Mouse (Mus musculus) midbrain, embryonic 12.5 days (tissue): ENCODE data around the gene 2610528A11Rik. TPM values are rescaled to one million over a fixed set of nuclear protein-coding genes. Genes with fewer than 3 reads are reported as not detected.
"Not testable (repeated sequence)": the region's sequence is repeated elsewhere in the genome, so short reads cannot be mapped to it uniquely, and the experiment has no call there.

Source experiments
- ATAC-seq: fragments of 200-750 bp; cut with Nextera tagmentation; 2 replicates; pipeline ENCODE4 v1.8.0; 2017; ENCODE audit warnings: low read depth, moderate TSS enrichment, moderate library complexity; ENCODE audit not compliant: low FRiP score
- H3K27ac ChIP-seq: fragments of 300-500 bp; sonication (generic); replicated peaks from 2 replicates; pipeline ENCODE4 v1.5.1; 2016; ENCODE audit warnings: mild to moderate bottlenecking
- H3K27me3 ChIP-seq: fragments of 300-500 bp; sonication (generic); 2 replicates; pipeline ENCODE4 v1.6.1; 2016; ENCODE audit warnings: mild to moderate bottlenecking
- H3K36me3 ChIP-seq: fragments of 300-500 bp; sonication (generic); 2 replicates; pipeline ENCODE4 v1.6.1; 2016
- H3K4me1 ChIP-seq: fragments of 300-500 bp; sonication (generic); 2 replicates; pipeline ENCODE4 v1.6.1; 2016
- H3K4me2 ChIP-seq: fragments of 300-500 bp; sonication (generic); replicated peaks from 2 replicates; pipeline ENCODE4 v1.6.1; 2016; ENCODE audit warnings: mild to moderate bottlenecking, moderate library complexity
- H3K4me3 ChIP-seq: fragments of 300-500 bp; sonication (generic); 2 replicates; pipeline ENCODE4 v1.5.1; 2016; ENCODE audit warnings: mild to moderate bottlenecking
- H3K9ac ChIP-seq: fragments of 300-500 bp; sonication (generic); replicated peaks from 2 replicates; pipeline ENCODE4 v1.6.1; 2016; ENCODE audit warnings: mild to moderate bottlenecking, moderate library complexity
- H3K9me3 ChIP-seq: fragments of 300-500 bp; sonication (generic); 2 replicates; pipeline ENCODE4 v1.6.1; 2016; ENCODE audit warnings: mild to moderate bottlenecking
- WGBS: fragments of 180-500 bp; shearing (Covaris S2); methylation state at CpG from one replicate; pipeline ENCODE4 v1.1.7; 2016; 5-methylcytosine and 5-hydroxymethylcytosine counted together
- polyA plus RNA-seq: library from polyadenylated mRNA; unstranded; fragments of >200 nt; fragmentation: Nextera tagmentation; extraction: Ambion mirVana; gene quantifications from 2 replicates; pipeline ENCODE4 v1.2.1, GENCODE M21; 2016

2610528A11Rik gene
- polyA plus RNA-seq: not detected in 2 replicates

- 72% methylated on average over 3 of the region's 3 CpGs for WGBS
- Histone ChIP-seq H3K36me3 (no peaks in the 10 kb centered on the region), H3K9me3 (no peaks in the 10 kb centered on the region), H3K4me2 (no peak within 1 kb of the TSS), H3K4me1 (no peaks in the 10 kb centered on the region), H3K27ac (no peak within 1 kb of the TSS), H3K4me3 (no peak within 1 kb of the TSS), H3K9ac (no peak within 1 kb of the TSS), H3K27me3 (no peaks in the 10 kb centered on the region)
- no peak for ATAC-seq
These were observed at the start of gene 2610528A11Rik for GRCm38 (mm10) chr14:37113922-37114321. Gene 2610528A11Rik, minus strand, starts transcription at chr14:37114022.

GRCm38 (mm10) chr14:37163277-37163956 lies 49.6 kb upstream of the 2610528A11Rik start:
- ATAC-seq: no peak
- H3K4me2 ChIP-seq: no peak overlapping the region
- H3K9ac ChIP-seq: no peak overlapping the region
- H3K27me3 ChIP-seq: no peaks in the 10 kb centered on the region
- no peak overlapping the region for H3K27ac ChIP-seq
- no peaks in the 10 kb centered on the region for H3K36me3 ChIP-seq
- no peaks in the 10 kb centered on the region for H3K4me1 ChIP-seq
- H3K9me3 ChIP-seq: no peaks in the 10 kb centered on the region
- H3K4me3 ChIP-seq: no peak overlapping the region
- WGBS: 78% methylated on average over 4 of the region's 4 CpGs

GRCm38 (mm10) chr14:37154391-37154790 lies 40.6 kb upstream of the 2610528A11Rik start:
- Histone ChIP-seq H3K9me3 (0 out of 2 replicates have a peak, but pooled peaks cover 9% of the 10 kb centered on the region), H3K9ac (no peak overlapping the region), H3K27me3 (no peaks in the 10 kb centered on the region), H3K27ac (no peak overlapping the region), H3K4me3 (no peak overlapping the region), H3K4me1 (no peaks in the 10 kb centered on the region), H3K36me3 (no peaks in the 10 kb centered on the region), H3K4me2 (no peak overlapping the region)
- 100% methylated on average over 1 of the region's 1 CpGs for WGBS
- no peak for ATAC-seq

- H3K9me3 ChIP-seq: no peaks in the 10 kb centered on the region
- no peak overlapping the region for H3K9ac ChIP-seq
- no peaks in the 10 kb centered on the region for H3K36me3 ChIP-seq
- H3K27me3 ChIP-seq: no peaks in the 10 kb centered on the region
- no peak overlapping the region for H3K4me2 ChIP-seq
- 50% methylated on average over 8 of the region's 8 CpGs for WGBS
- no peak overlapping the region for H3K4me3 ChIP-seq
- no peak overlapping the region for H3K27ac ChIP-seq
- no peak for ATAC-seq
- peaks cover 2% of the 10 kb centered on the region for H3K4me1 ChIP-seq
These were observed 25.4 kb upstream of the 2610528A11Rik start for GRCm38 (mm10) chr14:37139051-37139710.

- H3K27ac ChIP-seq, H3K9me3 ChIP-seq, H3K9ac ChIP-seq, H3K4me3 ChIP-seq, H3K4me1 ChIP-seq, H3K27me3 ChIP-seq, ATAC-seq, H3K4me2 ChIP-seq, H3K36me3 ChIP-seq: not testable (repeated sequence)
- WGBS: 88% methylated on average over 3 of the region's 3 CpGs
These were observed 23.8 kb upstream of the 2610528A11Rik start for GRCm38 (mm10) chr14:37137596-37137995.

GRCm38 (mm10) chr14:37136110-37136509 lies 22.3 kb upstream of the 2610528A11Rik start:
- no peak for ATAC-seq
- WGBS: 88% methylated on average over 4 of the region's 4 CpGs
- H3K9ac ChIP-seq: no peak overlapping the region

GRCm38 (mm10) chr14:37135671-37136070 lies 21.8 kb upstream of the 2610528A11Rik start:
- H3K4me1 ChIP-seq: peaks cover 7% of the 10 kb centered on the region
- no peaks in the 10 kb centered on the region for H3K27me3 ChIP-seq
- 1% methylated on average over 10 of the region's 10 CpGs for WGBS
- H3K9me3 ChIP-seq: no peaks in the 10 kb centered on the region
- H3K27ac ChIP-seq: peak overlapping the region; percentile 5; the same call in 1 of the 2 replicates
- ATAC-seq: peak; percentile 58
- H3K4me3 ChIP-seq: peak overlapping the region; percentile 79
- peak overlapping the region; percentile 38 for H3K9ac ChIP-seq
- peaks cover 18% of the 10 kb centered on the region for H3K36me3 ChIP-seq
- peak overlapping the region; percentile 63 for H3K4me2 ChIP-seq

More at GRCm38 (mm10) chr14:37136110-37136509, 22.3 kb upstream of the 2610528A11Rik start:
- Histone ChIP-seq H3K9me3 (no peaks in the 10 kb centered on the region), H3K36me3 (peaks cover 15% of the 10 kb centered on the region), H3K4me2 (no peak overlapping the region), H3K27ac (no peak overlapping the region), H3K27me3 (no peaks in the 10 kb centered on the region), H3K4me1 (peaks cover 7% of the 10 kb centered on the region), H3K4me3 (no peak overlapping the region)

- peak within 1 kb of the TSS; percentile 84 for H3K9ac ChIP-seq
- H3K27me3 ChIP-seq: no peaks in the 10 kb centered on the region
- H3K4me2 ChIP-seq: peak within 1 kb of the TSS; percentile 73
- H3K4me1 ChIP-seq: peaks cover 7% of the 10 kb centered on the region
- peaks cover 23% of the 10 kb centered on the region for H3K36me3 ChIP-seq
- under 1% methylated on average over 38 of the region's 38 CpGs for WGBS
- peak within 1 kb of the TSS; percentile 63 for H3K27ac ChIP-seq
- H3K4me3 ChIP-seq: peak within 1 kb of the TSS; percentile 79
- no peaks in the 10 kb centered on the region for H3K9me3 ChIP-seq
- ATAC-seq: peak; percentile 99
These were observed 21.3 kb upstream of the 2610528A11Rik start, which contains the start of gene Ghitm for GRCm38 (mm10) chr14:37135127-37135593. Gene Ghitm, minus strand, starts transcription at chr14:37135272.

- Histone ChIP-seq H3K27ac (peak overlapping the region; percentile 63), H3K4me2 (peak overlapping the region; percentile 73), H3K4me1 (peaks cover 7% of the 10 kb centered on the region), H3K4me3 (peak overlapping the region; percentile 79), H3K36me3 (peaks cover 28% of the 10 kb centered on the region), H3K9ac (peak overlapping the region; percentile 84), H3K9me3 (no peaks in the 10 kb centered on the region), H3K27me3 (no peaks in the 10 kb centered on the region)
- WGBS: 2% methylated on average over 40 of the region's 40 CpGs
- no peak for ATAC-seq
These were observed 20.7 kb upstream of the 2610528A11Rik start for GRCm38 (mm10) chr14:37134304-37135126.

GRCm38 (mm10) chr14:37127652-37128051 lies 13.8 kb upstream of the 2610528A11Rik start:
- WGBS: 52% methylated on average over 4 of the region's 4 CpGs
- Histone ChIP-seq H3K4me3 (no peak overlapping the region), H3K9ac (no peak overlapping the region), H3K36me3 (peaks cover 83% of the 10 kb centered on the region), H3K9me3 (no peaks in the 10 kb centered on the region), H3K27ac (no peak overlapping the region), H3K27me3 (no peaks in the 10 kb centered on the region), H3K4me2 (no peak overlapping the region), H3K4me1 (no peaks in the 10 kb centered on the region)
- ATAC-seq: no peak

- Histone ChIP-seq H3K4me2 (no peak overlapping the region), H3K9me3 (no peaks in the 10 kb centered on the region), H3K27me3 (no peaks in the 10 kb centered on the region), H3K36me3 (peaks cover 27% of the 10 kb centered on the region), H3K4me1 (no peaks in the 10 kb centered on the region), H3K27ac (no peak overlapping the region), H3K9ac (no peak overlapping the region), H3K4me3 (no peak overlapping the region)
- no peak for ATAC-seq
- whole genome bisulfite sequencing: 96% methylated on average over 4 of the region's 4 CpGs
These were observed 5.4 kb upstream of the 2610528A11Rik start for GRCm38 (mm10) chr14:37119233-37119632.
